ENCODE assay signal across 33 mouse cellular contexts in genomic region chr10:43368611-43369010, GRCm38 (mm10).
"Had no signal": no experiment of that assay in that cellular context is flagged by ENCODE, and none has a peak within 500 bp of the region (broad histone marks: within the 10 kb centered on the region; RNA-seq: fewer than 3 reads in every experiment).

No protein-coding gene starts in this region.

- ATAC-seq: hindbrain, postnatal 0 days; inflammation-experienced regulatory T-cells, adult 6 months; intestine, embryonic 15.5 days; intestine, embryonic 16.5 days; intestine, postnatal 0 days had no signal

- DNase-seq: heart, postnatal 10 days; heart, postnatal 14 days; heart, postnatal 36 days; kidney, adult 11 months; kidney, adult 18-20 months; kidney, adult 2 months; kidney, adult 8-10 months; kidney, adult 9 months; kidney, postnatal 10 days; kidney, postnatal 14 days; kidney, postnatal 25 days; kidney, postnatal 36 days; kidney, postnatal 4 days; layer of hippocampus, adult 9-11 months; layer of hippocampus, postnatal 36 days had no signal

- H3K4me2 ChIP-seq: heart, embryonic 11.5 days; heart, embryonic 12.5 days; heart, embryonic 13.5 days; heart, embryonic 15.5 days; hindbrain, embryonic 12.5 days; hindbrain, embryonic 13.5 days; hindbrain, embryonic 14.5 days; hindbrain, embryonic 15.5 days; intestine, embryonic 15.5 days had no signal

- H3K9me3 ChIP-seq: heart, embryonic 10.5 days; heart, embryonic 12.5 days; heart, embryonic 13.5 days; heart, embryonic 15.5 days; hindbrain, embryonic 10.5 days; hindbrain, embryonic 12.5 days; hindbrain, embryonic 13.5 days; hindbrain, embryonic 15.5 days; intestine, embryonic 15.5 days had no signal

- H3K27me3 ChIP-seq: heart, embryonic 12.5 days; heart, embryonic 13.5 days; heart, embryonic 15.5 days; hindbrain, embryonic 12.5 days; hindbrain, embryonic 13.5 days; hindbrain, embryonic 15.5 days; intestine, embryonic 15.5 days had no signal

- H3K9ac ChIP-seq: heart, embryonic 12.5 days; heart, embryonic 13.5 days; heart, embryonic 15.5 days; hindbrain, embryonic 12.5 days; hindbrain, embryonic 13.5 days; hindbrain, embryonic 14.5 days; hindbrain, embryonic 15.5 days; intestine, embryonic 15.5 days had no signal

- H3K4me3 ChIP-seq: heart, embryonic 10.5 days; heart, embryonic 12.5 days; heart, embryonic 13.5 days; heart, embryonic 15.5 days; hindbrain, embryonic 10.5 days; hindbrain, embryonic 12.5 days; hindbrain, embryonic 13.5 days; hindbrain, embryonic 15.5 days; intestine, embryonic 15.5 days; layer of hippocampus, adult 2 months; left cerebral cortex, adult 2 months had no signal

- H3K36me3 ChIP-seq: heart, embryonic 10.5 days; heart, embryonic 12.5 days; heart, embryonic 15.5 days; hindbrain, embryonic 12.5 days; hindbrain, embryonic 13.5 days; hindbrain, embryonic 15.5 days; intestine, embryonic 15.5 days had no signal

- H3K27ac ChIP-seq: heart, embryonic 10.5 days; heart, embryonic 13.5 days; heart, embryonic 15.5 days; hindbrain, embryonic 10.5 days; hindbrain, embryonic 12.5 days; hindbrain, embryonic 13.5 days; hindbrain, embryonic 14.5 days; hindbrain, embryonic 15.5 days; hindbrain, postnatal 0 days; intestine, embryonic 15.5 days; kidney, postnatal 0 days; layer of hippocampus, adult 2 months; left cerebral cortex, adult 2 months had no signal
